Mouse (Mus musculus): ENCODE data around the gene Tmem110.

DNA sequence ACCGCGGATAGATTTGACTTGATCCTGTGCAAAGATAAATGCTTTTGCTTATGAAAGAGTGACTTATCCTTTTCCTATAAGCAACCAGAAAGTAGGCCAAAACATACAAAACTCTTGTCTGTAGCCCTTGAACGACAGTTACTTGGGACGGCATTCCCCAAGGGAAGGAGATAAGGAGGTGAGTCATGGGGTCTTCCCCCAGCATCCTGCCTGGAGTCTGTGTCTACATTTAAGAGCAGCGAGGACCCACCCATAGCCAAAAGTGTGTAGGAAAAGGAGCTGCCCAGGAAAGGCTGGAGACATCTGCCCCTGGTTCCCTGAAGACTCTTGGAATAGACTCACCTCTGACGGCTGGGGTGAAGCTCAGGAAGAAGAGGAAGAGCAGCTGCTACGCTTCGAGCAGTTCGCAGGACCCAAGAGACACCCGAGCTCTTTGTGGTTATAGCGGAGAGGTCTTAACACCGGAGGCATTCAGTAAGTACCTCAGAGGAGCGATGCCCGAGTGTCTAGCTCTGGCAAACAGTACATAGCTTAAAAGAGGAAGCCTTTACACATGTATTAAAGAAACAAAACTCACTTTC, 12.1 kb downstream of the Tmem110 start:
- TF ChIP-seq CTCF (IDR thresholded peaks at IDR 0.05; ENCODE audit: borderline replicate concordance, insufficient read depth, low read length) (no peak), POLR2A (IDR thresholded peaks at IDR 0.05; ENCODE audit: low read depth, low read length) (no peak)
